Mouse (Mus musculus) MEL (cell line): ENCODE results near the gene Vwf. TPM values are rescaled to one million over a fixed set of nuclear protein-coding genes. Genes with fewer than 3 reads are reported as not detected.

Experiments used
- DNase-seq: peaks from one replicate; pipeline ENCODE4 v3.0.0; 2011; ENCODE audit warnings: low read depth, low spot score
- H3K27ac ChIP-seq: 2 replicates; pipeline ENCODE4 v1.5.1; 2012; ENCODE audit warnings: low read depth, mild to moderate bottlenecking, control low read depth, low read length, moderate library complexity; ENCODE audit not compliant: control insufficient read depth
- H3K27me3 ChIP-seq, 2 experiments: fragments of 150-350 bp in 1 of 2; sonication (generic) in 1 of 2; 2 replicates each; pipeline ENCODE4 v1.6.1; 2012; ENCODE audit warnings: low read length in 2 of 2, mild to moderate bottlenecking in 2 of 2, improper control_type of control experiment in 1 of 2, moderate library complexity in 1 of 2; ENCODE audit not compliant: insufficient read depth in 2 of 2, control insufficient read depth in 1 of 2
- H3K36me3 ChIP-seq, 2 experiments: 2 replicates each; pipeline ENCODE4 v1.6.1; 2012 to 2014; ENCODE audit warnings: low read length in 2 of 2, improper control_type of control experiment in 1 of 2, inconsistent platforms in 1 of 2, mild to moderate bottlenecking in 1 of 2; ENCODE audit not compliant: insufficient read depth in 2 of 2, control insufficient read depth in 1 of 2
- H3K4me1 ChIP-seq, 2 experiments: fragments of 150-350 bp in 1 of 2; sonication (generic) in 1 of 2; 2 replicates each; pipeline ENCODE4 v1.6.1; 2012; ENCODE audit warnings: low read length in 2 of 2, improper control_type of control experiment in 1 of 2, mild to moderate bottlenecking in 1 of 2; ENCODE audit not compliant: insufficient read depth in 2 of 2, control insufficient read depth in 1 of 2
- H3K4me3 ChIP-seq, 2 experiments: fragments of 150-350 bp in 1 of 2; sonication (generic) in 1 of 2; 2 replicates each; pipeline ENCODE4 v1.5.1; 2012; ENCODE audit warnings: low read depth in 2 of 2, low read length in 2 of 2, mild to moderate bottlenecking in 2 of 2, moderate library complexity in 2 of 2, control low read depth in 1 of 2, improper control_type of control experiment in 1 of 2; ENCODE audit not compliant: control insufficient read depth in 1 of 2, insufficient read depth in 1 of 2
- H3K79me2 ChIP-seq: 2 replicates; pipeline ENCODE4 v1.6.1; 2012; ENCODE audit warnings: mild to moderate bottlenecking, low read length, moderate library complexity; ENCODE audit not compliant: control insufficient read depth, poor library complexity, insufficient read depth
- H3K9ac ChIP-seq: 2 replicates; pipeline ENCODE4 v1.6.1; 2012; ENCODE audit warnings: low read depth, mild to moderate bottlenecking, control low read depth, low read length, moderate library complexity; ENCODE audit not compliant: control insufficient read depth, poor library complexity, severe bottlenecking
- H3K9me3 ChIP-seq: fragments of 150-350 bp; sonication (generic); replicated peaks from 2 replicates; pipeline ENCODE4 v1.6.1; 2012; ENCODE audit warnings: mild to moderate bottlenecking, low read length, improper control_type of control experiment, moderate library complexity; ENCODE audit not compliant: insufficient read depth
- BHLHE40 ChIP-seq: IDR thresholded peaks from 2 replicates; pipeline ENCODE4 v1.6.1; 2012; ENCODE audit warnings: low read depth, mild to moderate bottlenecking, inconsistent platforms, low read length, improper control_type of control experiment, borderline replicate concordance
- CHD1 ChIP-seq: IDR thresholded peaks from 2 replicates; pipeline ENCODE4 v1.6.1; 2012; ENCODE audit warnings: low read depth, mild to moderate bottlenecking, inconsistent platforms, low read length, improper control_type of control experiment
- CTCF ChIP-seq, 3 experiments: IDR thresholded peaks in 2 of 3; conservative IDR thresholded peaks in 1 of 3; 2 replicates each; pipeline ENCODE4 v1.5.1; 2011 to 2012; ENCODE audit warnings: low read length in 3 of 3, low read depth in 2 of 3, mild to moderate bottlenecking in 2 of 3, improper control_type of control experiment in 1 of 3, inconsistent platforms in 1 of 3, mixed read lengths in 1 of 3, moderate library complexity in 1 of 3; ENCODE audit not compliant: control insufficient read depth in 1 of 3, insufficient read depth in 1 of 3, poor library complexity in 1 of 3, severe bottlenecking in 1 of 3
- GABPA ChIP-seq: IDR thresholded peaks from 2 replicates; pipeline ENCODE4 v1.6.1; 2012; ENCODE audit warnings: low read depth, mild to moderate bottlenecking, inconsistent platforms, low read length, improper control_type of control experiment, moderate library complexity
- GATA1 ChIP-seq: IDR thresholded peaks from 2 replicates; pipeline ENCODE4 v1.6.1; 2011; ENCODE audit warnings: low read depth, low read length, improper control_type of control experiment
- KAT2A ChIP-seq: conservative IDR thresholded peaks from 2 replicates; pipeline ENCODE4 v1.6.1; 2012; ENCODE audit warnings: low read depth, low read length, improper control_type of control experiment, inconsistent platforms
- MAX ChIP-seq: IDR thresholded peaks from 2 replicates; pipeline ENCODE4 v1.6.1; 2011; ENCODE audit warnings: low read length, improper control_type of control experiment
- MEF2A ChIP-seq: IDR thresholded peaks from 2 replicates; pipeline ENCODE4 v1.6.1; 2014; ENCODE audit warnings: low read depth, mild to moderate bottlenecking, inconsistent platforms, low read length, improper control_type of control experiment; ENCODE audit not compliant: poor library complexity, insufficient replicate concordance, severe bottlenecking; ENCODE audit errors: extremely low read depth
- MYC ChIP-seq: IDR thresholded peaks from 2 replicates; pipeline ENCODE4 v1.6.1; 2011; ENCODE audit warnings: low read depth, mild to moderate bottlenecking, low read length, improper control_type of control experiment, moderate library complexity
- NELFE ChIP-seq: IDR thresholded peaks from 2 replicates; pipeline ENCODE4 v1.6.1; 2011; ENCODE audit warnings: low read depth, low read length, improper control_type of control experiment
- POLR2A ChIP-seq, 2 experiments: IDR thresholded peaks; 2 replicates each; pipeline ENCODE4 v1.6.1; 2011 to 2012; ENCODE audit warnings: low read length in 2 of 2, mild to moderate bottlenecking in 2 of 2, control low read depth in 1 of 2, improper control_type of control experiment in 1 of 2, low read depth in 1 of 2, moderate library complexity in 1 of 2; ENCODE audit not compliant: control insufficient read depth in 1 of 2, insufficient read depth in 1 of 2, poor library complexity in 1 of 2
- RAD21 ChIP-seq: IDR thresholded peaks from 2 replicates; pipeline ENCODE4 v1.6.1; 2011; ENCODE audit warnings: mild to moderate bottlenecking, low read depth, low read length, improper control_type of control experiment
- SMC3 ChIP-seq: IDR thresholded peaks from 2 replicates; pipeline ENCODE4 v1.6.1; 2011; ENCODE audit warnings: low read depth, low read length, improper control_type of control experiment
- TCF12 ChIP-seq: IDR thresholded peaks from 2 replicates; pipeline ENCODE4 v1.6.1; 2014; ENCODE audit warnings: low read depth, mild to moderate bottlenecking, inconsistent platforms, low read length, improper control_type of control experiment, moderate library complexity
- USF2 ChIP-seq, 2 experiments: IDR thresholded peaks; 2 replicates each; pipeline ENCODE4 v1.6.1; 2011 to 2012; ENCODE audit warnings: improper control_type of control experiment in 2 of 2, low read length in 2 of 2, borderline replicate concordance in 1 of 2, inconsistent platforms in 1 of 2, low read depth in 1 of 2, mild to moderate bottlenecking in 1 of 2; ENCODE audit not compliant: insufficient read depth in 1 of 2
- ZMIZ1 ChIP-seq: IDR thresholded peaks from 2 replicates; pipeline ENCODE4 v1.6.1; 2012; ENCODE audit warnings: low read depth, mild to moderate bottlenecking, inconsistent platforms, low read length, improper control_type of control experiment, moderate library complexity
- polyA plus RNA-seq, 2 experiments: library from polyadenylated mRNA; stranded (reverse) in 1 of 2; unstranded in 1 of 2; fragments of >175 nt in 1 of 2; fragments of >200 nt in 1 of 2; gene quantifications; 2 replicates each; pipeline versions ENCODE4 v1.2.1 to v1.2.4; 2012; ENCODE audit warnings: low replicate concordance in 2 of 2, low read depth in 1 of 2; ENCODE audit not compliant: insufficient read length in 2 of 2, insufficient read depth in 1 of 2, missing spikeins in 1 of 2
- total RNA-seq: library from RNA; depleted of rRNA; stranded (reverse); fragments of 300-350 nt; gene quantifications from 2 replicates; pipeline ENCODE4 v1.2.3, GENCODE M21; 2012

The Vwf gene
- total and polyA plus RNA-seq, 3 experiments, result 0.29 to 0.42 TPM; not detected in 1

GRCm38 (mm10) chr6:125503186-125503802 is 43.3 kb upstream of the Vwf start:
- no peaks in the 10 kb centered on the region for H3K9me3 ChIP-seq

GRCm38 (mm10) chr6:125504622-125505355 is 41.8 kb upstream of the Vwf start:
- no peak overlapping the region for H3K9ac ChIP-seq
- DNase-seq, result no peak
- no peak overlapping the region for H3K27ac ChIP-seq
- no peaks in the 10 kb centered on the region; a peak in 1 of 4 replicates for H3K27me3 ChIP-seq
- TF ChIP-seq POLR2A (IDR thresholded peaks at IDR 0.05; ENCODE audit: control insufficient read depth in 1 of 2, insufficient read depth in 1 of 2, low read depth in 1 of 2, low read length in 2 of 2, poor library complexity in 1 of 2) (no peak), MAX (no peak), GABPA (no peak), CHD1 (no peak), GATA1 (no peak), TCF12 (no peak), NELFE (no peak)
- no peaks in the 10 kb centered on the region for H3K36me3 ChIP-seq
- H3K4me3 ChIP-seq, result no peak overlapping the region
- no peaks in the 10 kb centered on the region for H3K4me1 ChIP-seq
- H3K79me2 ChIP-seq, result no peaks in the 10 kb centered on the region
- no peaks in the 10 kb centered on the region for H3K9me3 ChIP-seq

More at GRCm38 (mm10) chr6:125503186-125503802, 43.3 kb upstream of the Vwf start:
- Histone ChIP-seq H3K4me3 (no peak overlapping the region), H3K27me3 (no peaks in the 10 kb centered on the region), H3K27ac (no peak overlapping the region), H3K79me2 (no peaks in the 10 kb centered on the region), H3K36me3 (no peaks in the 10 kb centered on the region), H3K9ac (no peak overlapping the region), H3K4me1 (no peaks in the 10 kb centered on the region)
- TF ChIP-seq MYC (no peak), CTCF (IDR thresholded peaks at IDR 0.05 in 2 of 3, conservative IDR thresholded peaks at IDR 0.05 in 1 of 3; ENCODE audit: control insufficient read depth in 1 of 3, insufficient read depth in 1 of 3, low read depth in 2 of 3, low read length in 3 of 3, poor library complexity in 1 of 3, severe bottlenecking in 1 of 3) (no peak), GABPA (no peak), KAT2A (no peak), MEF2A (no peak), RAD21 (no peak), SMC3 (no peak), BHLHE40 (no peak), USF2 (IDR thresholded peaks at IDR 0.05; ENCODE audit: borderline replicate concordance in 1 of 2, insufficient read depth in 1 of 2, low read depth in 1 of 2, low read length in 2 of 2) (no peak), ZMIZ1 (no peak)
- DNase-seq, result no peak
